Mouse (Mus musculus) adrenal gland, postnatal 14 days (tissue): ENCODE measurements around the gene Arfgap1. TPM values are rescaled to one million over a fixed set of nuclear protein-coding genes. Genes with fewer than 3 reads are reported as not detected.

ENCODE experiments used
- DNase-seq: peaks from one replicate; pipeline ENCODE4 v3.0.0; 2021; ENCODE audit warnings: mixed read lengths
- long read RNA-seq, 2 experiments: library from polyadenylated mRNA; stranded (forward); transcript quantifications; one replicate each; pipeline ENCODE4 v2.0.0; 2021
- total RNA-seq: library from RNA; stranded (reverse); gene quantifications from 2 replicates; pipeline ENCODE4 v1.2.3, GENCODE M21; 2021

Arfgap1 gene
- total RNA-seq = 47.9 and 54.8 TPM in 2 replicates
- long read RNA-seq, experiment 1, transcript Arfgap1-201 (14 exons, 2,714 nt) = major isoform, 43 of 107 reads
- long read RNA-seq, experiment 1, partial matches to known transcripts = 8 of 107 reads
- long read RNA-seq, experiment 1, other reads (novel, unspliced or antisense) = 52 of 107 reads
- long read RNA-seq, experiment 2, transcript Arfgap1-201 (14 exons, 2,714 nt) = major isoform, 30 of 67 reads
- long read RNA-seq, experiment 2, partial matches to known transcripts = 2 of 67 reads
- long read RNA-seq, experiment 2, other reads (novel, unspliced or antisense) = 32 of 67 reads

DNA sequence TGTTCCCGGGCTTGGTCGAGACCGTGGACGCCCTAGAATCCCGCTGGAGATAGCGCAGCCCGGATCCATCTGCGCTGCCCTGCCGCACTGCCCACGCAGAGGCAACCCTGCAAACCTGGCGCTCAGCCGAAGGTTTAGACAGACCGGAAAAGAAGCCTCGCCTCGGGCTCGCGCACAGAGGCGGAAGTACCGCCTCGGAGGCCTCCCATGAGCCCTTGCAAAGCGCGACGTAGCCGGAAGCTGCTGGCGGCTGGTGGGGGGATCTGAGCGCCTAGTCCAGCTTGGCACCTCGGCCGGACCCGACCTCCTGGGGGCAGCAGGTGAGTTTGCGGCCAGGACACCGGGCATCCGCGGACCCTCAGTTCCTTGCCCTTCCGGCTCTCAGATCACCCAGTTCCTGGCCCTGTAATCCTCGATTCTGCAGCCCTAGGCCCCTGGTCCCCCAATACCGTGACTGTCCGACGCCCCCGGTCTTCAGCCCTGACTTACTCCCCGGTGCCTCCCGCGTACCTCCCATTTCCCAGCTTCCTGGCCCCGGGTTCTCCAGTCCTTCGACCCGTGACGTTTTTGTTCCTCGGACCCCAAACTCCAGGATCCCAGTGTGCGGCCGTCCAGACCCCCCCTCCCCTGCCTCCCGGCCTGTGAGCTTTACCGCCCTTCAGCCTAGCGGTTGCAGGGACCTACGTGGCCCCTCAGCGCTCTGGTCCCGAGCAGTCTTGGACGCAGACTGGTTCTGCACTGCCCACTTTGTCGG, at the start of gene Arfgap1:
Gene Arfgap1 (plus strand): TSS at position 216 of the 754 bp plus-strand sequence.
- peak; percentile 96 for DNase-seq

DNA sequence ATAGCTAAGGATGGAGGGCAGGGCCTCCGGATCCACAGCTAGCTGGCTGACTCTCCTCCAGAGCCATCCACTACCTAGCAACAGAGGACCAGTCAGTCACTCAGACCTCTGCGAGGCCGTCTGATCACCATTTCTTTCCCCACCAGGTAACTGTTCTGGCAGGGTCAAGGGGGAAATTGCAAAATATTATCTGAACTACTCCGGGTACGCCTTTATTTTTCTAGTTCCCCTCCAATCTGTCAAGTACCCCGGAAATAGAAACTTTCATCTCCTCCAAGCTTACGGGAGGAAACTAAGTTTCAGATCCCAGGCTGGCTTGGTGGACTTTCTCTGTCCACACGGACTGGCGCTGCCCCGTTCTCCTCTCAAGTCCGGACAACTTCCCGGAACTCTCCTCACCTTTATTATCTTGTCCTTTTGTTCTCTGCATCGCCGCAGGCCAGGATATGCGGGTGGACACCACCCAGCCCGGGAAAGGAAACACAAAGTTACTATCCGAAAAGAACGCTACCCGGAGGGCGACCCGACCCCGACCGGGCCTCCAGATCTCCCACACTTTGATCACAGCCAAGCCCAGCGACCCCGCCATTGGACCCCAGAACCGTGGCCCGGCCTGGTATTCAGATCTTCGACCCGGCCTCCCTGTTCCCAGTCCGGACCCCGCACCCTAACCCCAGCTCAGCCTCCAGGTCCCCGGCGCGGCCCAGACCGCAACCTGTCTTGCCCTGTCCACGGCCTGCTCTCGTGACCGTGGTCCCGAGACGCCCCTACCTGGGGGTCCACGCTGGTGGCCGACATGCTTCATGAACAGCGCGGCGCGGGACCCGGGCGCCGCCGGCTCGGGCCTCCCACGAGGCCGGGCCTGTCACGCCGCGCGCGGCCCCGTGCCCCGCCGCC, 46.9 kb upstream of the Arfgap1 start:
- peak; percentile 52 for DNase-seq

DNA sequence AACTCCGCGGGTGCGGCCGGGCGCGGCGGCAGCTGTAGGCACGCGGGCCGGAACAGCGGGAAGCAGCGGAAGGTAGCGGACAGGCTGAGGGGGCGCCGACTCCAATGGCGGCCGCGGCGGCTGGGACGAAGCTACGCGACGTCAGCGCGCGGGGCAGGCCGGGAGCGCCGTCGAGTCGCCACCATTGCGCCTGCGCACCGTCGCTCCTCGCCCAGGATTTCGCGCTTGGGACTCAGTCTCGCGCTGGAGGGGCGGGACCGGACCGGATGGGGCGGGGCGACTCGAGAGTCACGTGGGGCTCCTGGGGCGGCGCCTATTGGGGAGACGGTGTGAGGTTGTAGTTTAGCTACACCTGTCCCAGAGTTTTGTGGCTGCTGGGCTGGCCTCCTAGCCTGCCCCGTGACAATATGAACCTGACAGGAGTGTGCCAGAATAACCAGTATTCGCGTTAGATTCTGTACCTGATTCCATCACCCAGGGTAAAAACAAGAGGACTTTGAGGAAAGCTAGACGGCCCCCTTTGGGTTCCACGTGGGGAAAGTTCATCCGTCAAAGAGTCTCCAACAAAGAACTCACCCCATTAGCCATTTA, 46.1 kb upstream of the Arfgap1 start, which contains the start of gene Ythdf1:
Gene Ythdf1 (minus strand): TSS at position 140 of the 591 bp plus-strand sequence.
- DNase-seq = peak; percentile 99

GRCm38 (mm10) chr2:180922739-180923138, 44.3 kb upstream of the Arfgap1 start:
- peak; percentile 26 for DNase-seq

DNA sequence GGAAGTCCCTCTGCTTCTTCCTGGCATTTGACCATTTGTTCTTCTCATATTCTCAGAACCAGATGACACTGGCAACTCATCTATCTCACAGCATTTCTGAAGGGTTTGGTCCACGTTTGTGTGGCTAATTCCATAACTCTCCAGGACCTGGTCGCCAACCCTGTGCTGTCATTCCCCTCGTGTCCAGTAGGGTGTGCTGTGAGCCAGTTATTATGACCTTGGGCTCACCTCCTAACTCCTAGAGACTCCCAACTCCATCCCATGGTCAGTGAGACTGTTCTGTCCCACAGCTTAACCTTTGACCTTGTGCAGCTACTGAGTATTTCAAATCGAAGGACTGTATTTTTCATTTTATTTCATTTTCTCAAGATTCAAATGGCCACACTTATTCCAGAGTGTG, 41.8 kb upstream of the Arfgap1 start:
- DNase-seq = peak; percentile 80

- no peak for DNase-seq
Observed at GRCm38 (mm10) chr2:180928723-180929122, 38.3 kb upstream of the Arfgap1 start, which contains the start of gene Birc7. TSS of gene Birc7 (plus strand) at chr2:180929023.

- no peak for DNase-seq
Observed at GRCm38 (mm10) chr2:180932418-180932817, 34.6 kb upstream of the Arfgap1 start.

DNA sequence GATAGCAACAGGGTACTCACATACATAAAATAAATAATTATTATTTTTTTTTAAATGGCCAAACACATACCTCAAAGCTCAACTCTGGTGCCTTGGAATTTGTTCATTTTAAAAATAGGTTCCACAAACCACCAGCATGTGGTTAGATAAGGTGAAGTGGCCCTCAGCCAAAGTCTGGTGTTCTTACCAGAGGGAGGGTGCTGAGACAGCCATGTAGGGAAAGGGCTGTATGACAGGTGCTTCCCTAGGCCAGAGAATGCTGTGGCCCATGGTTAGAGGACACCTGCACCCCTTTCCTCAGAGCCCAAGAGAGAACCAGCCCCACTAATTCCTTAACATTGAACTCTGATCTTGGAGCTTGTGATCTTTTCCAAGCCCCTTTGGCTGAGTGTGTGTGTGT, 26.8 kb upstream of the Arfgap1 start:
- no peak for DNase-seq

DNA sequence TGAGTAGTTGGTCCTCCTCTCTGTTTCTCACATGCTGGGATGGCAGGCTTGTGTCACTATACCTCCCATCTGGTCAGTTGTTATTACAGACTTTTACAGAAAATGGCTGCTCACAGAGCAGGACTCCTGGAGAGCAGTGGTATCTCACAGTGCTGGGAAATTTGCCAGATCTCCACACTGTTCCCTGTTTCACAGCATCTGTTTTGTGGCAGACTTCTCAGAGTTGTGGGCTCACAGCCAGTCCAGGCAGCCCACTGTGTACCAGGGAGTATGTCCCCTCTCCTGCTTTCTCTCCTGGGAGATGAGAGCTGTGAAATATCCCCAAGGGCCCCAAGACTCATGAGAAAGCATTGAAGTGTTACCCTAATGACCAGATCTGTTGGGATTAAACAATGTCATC, 25.2 kb upstream of the Arfgap1 start:
- DNase-seq = no peak

DNA sequence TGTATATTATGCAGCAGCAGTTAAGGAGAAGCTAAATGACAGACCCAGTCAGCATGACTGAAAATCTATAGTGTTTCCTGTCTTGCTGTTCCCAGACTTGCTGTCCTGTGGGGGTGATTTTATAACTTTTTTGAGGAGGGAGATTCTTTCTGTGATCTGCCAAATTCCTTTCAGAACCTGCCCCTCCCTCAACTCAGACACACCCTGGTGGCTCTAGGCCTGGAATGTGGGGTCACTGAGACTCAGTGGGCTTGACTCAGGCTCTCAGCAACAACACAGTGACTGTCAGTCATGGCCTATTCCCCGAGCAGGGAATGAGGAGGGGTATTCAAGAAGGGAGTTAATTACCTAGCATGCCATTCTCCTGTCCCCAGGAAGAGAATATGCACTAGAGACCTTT, 17.1 kb upstream of the Arfgap1 start:
- no peak for DNase-seq

DNA sequence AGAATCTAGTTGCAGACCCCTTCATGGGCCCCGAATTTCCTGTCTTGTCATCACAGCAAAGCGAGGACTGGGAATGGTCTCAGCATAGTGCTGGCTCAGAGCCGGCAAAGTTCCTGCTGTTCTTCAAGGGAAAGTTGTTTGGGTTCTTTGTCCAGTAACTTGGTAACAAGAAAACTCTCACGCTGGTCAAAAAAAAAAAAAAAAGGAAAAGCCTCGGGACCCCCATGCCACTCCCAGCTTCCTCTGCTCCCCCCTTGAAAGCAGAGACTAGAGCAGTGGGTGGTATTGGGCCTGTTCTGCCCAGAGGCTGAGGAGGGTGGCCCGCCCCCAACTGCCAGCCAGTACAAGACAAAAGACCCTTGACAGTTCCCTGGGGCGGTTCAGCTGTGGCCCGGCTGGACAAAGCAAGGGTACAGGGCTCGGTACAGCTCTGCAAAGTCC, 14.3 kb upstream of the Arfgap1 start:
- DNase-seq = no peak

GRCm38 (mm10) chr2:180953638-180954037, 13.4 kb upstream of the Arfgap1 start:
- no peak for DNase-seq

- DNase-seq = peak; percentile 43
Observed at GRCm38 (mm10) chr2:180954061-180955047, 12.7 kb upstream of the Arfgap1 start, which contains the start of gene Nkain4. TSS of gene Nkain4 (minus strand) at chr2:180954699.

GRCm38 (mm10) chr2:180959605-180960004, 7.4 kb upstream of the Arfgap1 start:
- DNase-seq = no peak

DNA sequence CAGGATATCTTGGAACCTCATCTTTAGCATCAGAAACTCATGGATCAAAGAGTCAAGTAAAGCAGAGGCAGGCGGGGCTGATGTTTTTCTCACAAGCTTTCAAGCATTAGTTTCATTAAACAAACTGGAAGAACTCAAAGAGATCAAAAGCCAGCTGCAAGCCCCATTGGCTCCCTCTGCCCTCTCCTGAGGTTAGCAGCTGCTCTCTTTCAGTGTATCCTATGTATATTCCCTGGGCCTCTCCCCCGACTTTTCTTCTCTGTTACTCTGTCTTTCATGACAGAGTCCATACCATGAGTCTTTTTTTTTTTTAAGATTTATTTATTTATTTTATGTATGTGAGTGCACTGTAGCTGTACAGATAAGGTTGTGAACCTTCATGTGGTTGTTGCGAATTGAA, 6.8 kb upstream of the Arfgap1 start:
- no peak for DNase-seq

DNA sequence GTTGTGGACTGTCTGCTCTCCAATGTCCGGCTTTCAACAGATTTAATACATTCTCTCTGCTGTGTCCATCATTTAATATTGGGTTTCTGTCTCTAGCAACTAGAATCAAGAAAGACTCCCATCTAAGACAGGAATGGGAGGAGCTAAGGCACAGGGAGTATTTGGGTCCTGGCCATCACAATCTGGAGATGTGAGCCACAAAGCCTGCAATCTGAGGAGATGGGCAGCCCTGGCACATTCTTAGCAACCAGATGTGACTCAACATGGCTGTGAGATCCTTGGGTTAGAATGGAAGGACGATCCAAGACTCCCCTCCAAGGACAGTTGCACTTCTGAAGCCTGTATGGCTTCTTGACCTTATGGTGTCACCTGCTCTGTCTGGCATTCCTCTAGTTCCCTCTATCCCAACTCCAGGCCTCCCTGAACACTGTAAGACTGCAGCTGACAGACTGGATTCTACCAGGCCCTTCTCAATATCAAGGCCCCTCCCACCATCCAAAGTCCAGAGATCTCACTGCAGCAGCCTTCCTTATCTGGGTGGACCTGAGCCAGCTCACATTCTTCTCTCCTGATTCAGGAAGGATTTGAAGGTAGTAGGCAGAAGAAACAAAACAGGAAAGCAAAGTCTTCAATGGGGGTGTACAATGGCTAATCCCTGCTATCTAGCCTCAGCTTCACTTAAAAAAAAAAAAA, 4.3 kb upstream of the Arfgap1 start:
- no peak for DNase-seq

- peak; percentile 85 for DNase-seq
Observed at GRCm38 (mm10) chr2:180963956-180964355, 3.1 kb upstream of the Arfgap1 start.

GRCm38 (mm10) chr2:180966092-180966882, 738 bp upstream of the Arfgap1 start:
- DNase-seq = no peak

- DNase-seq = no peak
Observed at GRCm38 (mm10) chr2:180981133-180981532, 14.1 kb downstream of the Arfgap1 start.
